Mouse (Mus musculus) natural killer cell, adult 2 months (primary cell): ENCODE measurements around the gene Pla2g2c.
A peak's percentile ranks its signal among the peaks of the same experiment; 100 is the strongest.

ENCODE experiments used
- DNase-seq, 2 experiments: peaks; one replicate each; pipeline ENCODE4 v3.0.0; 2022; ENCODE audit warnings: low spot score in 2 of 2

The Pla2g2c gene

DNA sequence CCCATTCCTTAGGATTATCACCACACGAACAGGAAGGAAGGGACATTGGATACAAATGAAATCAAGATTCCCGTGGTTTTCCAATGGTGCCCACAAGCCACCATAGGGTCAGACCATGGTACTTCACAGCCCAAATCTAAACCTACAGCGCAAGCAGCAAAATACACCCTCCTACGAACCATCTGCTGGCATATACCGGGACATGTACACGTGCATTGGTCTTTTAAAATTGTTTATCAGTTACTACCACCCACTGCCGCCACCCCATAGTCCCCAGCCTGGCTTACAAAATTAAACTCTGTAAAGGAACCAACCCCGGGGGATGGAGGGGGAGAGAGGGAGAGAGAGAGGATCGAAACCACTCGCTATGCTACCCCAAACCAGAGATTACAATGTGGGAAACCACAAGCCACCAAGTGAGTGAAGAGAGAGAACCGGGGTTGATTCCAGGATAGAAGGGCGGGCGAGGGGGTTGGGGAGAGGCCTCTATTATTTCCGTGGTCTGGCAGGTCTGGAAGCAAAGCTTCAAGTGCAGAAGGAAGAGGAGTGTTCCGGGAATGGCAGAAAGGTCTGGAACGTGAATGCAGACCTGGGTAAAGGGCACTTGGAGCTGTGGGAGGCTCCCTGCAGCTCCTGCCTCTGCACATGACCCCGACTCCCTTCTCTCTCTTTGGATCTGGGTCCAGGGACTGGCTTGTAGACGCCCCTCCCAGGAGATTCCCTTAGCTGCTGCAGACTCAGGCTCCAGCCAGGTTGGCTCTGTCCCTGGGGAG, at the start of gene Pla2g2c:
Pla2g2c (plus strand) TSS at position 439 of the 773 bp plus-strand sequence.
- peak in 1 of 2 experiments; percentile 7 for DNase-seq

DNA sequence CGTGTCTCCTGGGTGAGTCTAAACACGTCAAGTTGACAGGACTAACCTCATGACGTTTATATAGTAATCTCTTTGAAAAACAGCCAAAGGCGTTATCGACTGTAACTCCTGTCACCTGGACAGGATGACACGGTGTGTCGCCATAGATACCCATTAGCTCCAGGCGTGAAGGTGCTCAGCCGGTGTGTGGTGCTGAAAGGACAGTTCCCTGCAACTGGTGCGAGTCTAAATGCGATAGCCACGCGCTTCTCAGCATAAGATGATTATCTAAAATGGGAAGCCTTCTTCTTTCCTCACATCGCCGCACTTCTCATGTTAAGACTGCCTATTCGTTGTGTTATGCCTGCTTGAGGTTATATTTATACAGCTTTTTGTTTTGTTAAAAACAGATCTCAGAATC, 48.1 kb upstream of the Pla2g2c start:
- DNase-seq = no peak

DNA sequence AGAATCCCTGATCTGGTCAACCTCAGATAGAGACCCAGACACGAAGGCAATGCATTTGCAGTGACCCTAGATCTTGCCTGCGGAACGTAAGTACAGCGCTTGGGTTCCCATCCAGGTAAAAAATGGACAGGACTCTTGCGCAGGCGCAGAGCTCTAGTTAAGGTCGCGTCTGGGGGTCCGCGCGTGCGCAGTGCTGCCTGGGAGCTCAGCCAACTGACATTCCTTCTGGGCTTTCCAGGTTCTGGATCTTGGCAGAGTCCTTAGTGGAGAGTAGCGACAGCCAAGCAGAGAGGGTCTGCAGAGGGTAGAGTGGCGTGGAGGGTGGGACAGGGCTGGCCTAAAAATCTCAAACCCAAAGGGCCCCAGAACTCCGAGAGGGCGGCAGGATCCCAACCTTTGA, 47.0 kb upstream of the Pla2g2c start:
- DNase-seq = no peak

DNA sequence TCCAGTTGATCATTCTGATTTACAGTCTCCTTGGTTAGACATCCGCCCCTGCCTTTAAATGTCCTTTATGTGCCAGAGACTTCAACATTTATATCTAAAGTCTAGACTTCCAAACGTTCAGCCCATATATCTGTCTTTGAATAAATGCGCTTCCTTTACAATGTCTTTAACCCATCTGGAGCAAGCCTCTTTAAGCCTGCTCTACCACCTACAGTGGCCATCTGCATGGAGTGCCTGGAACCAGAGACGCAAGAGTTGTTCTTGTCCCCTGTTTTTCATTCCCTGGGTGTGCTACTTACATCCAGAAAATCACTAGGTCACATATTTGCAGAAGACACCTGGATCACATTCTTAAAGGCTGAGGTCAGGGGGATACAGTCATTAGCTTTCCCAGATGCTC, 44.5 kb upstream of the Pla2g2c start:
- DNase-seq = no peak

DNA sequence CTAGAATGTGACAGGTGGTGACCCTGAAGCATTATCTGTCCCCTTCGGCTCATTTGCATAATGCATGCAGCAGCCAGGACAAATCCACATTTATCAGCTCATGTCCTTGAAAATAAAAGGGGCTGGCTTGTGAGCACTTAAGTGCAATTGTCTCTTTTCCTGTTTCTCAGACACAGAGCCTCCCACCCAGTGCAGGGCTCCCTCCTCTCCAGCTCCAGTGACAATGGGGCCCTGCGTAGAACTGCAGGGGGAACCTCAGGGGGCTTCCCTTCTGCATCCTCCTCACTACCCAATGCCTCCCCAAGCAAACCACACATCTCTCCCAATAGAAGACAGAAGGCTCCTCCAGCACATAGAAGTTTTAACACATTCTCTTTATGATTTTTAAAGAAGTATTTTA, 41.8 kb upstream of the Pla2g2c start:
- DNase-seq = no peak

DNA sequence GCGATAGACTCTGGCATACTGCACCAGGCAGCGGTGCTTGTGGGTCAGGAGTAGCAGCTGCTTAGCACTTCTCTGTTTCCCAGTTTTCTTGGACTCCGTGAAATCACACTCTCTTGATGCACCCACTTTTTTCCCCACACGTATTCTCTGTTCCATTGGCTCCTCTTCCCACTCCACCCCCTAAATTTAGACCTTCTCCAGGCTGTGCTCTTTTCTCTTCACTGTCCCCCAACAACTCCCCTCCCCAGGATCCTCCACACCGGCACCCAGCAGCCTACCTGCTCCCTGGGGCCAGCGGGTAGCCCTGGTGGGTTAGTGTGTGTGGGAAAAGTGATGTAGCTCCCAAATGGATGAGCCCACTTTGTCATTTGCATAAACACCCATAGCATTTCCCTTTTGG, 38.8 kb upstream of the Pla2g2c start:
- DNase-seq = no peak

DNA sequence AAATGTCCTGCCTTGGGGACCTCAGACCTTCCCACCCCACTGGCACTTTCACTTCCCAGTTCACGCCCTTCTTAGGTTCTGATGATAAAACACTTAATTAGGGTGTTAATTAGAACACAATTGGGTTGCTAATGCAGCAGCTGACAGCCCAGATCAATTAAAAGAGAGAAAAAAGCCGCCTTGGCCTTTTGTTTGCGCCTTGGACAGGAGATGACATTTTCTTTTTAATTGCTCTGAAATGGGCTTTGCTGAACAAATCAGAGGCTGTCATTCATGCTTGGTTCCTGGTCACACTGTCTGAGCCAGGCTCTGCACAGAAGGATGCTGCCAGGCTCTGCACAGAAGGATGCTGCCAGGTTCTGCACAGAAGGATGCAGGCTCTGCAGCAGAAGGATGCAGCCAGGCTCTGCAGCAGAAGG, 35.5 kb upstream of the Pla2g2c start:
- no peak for DNase-seq

DNA sequence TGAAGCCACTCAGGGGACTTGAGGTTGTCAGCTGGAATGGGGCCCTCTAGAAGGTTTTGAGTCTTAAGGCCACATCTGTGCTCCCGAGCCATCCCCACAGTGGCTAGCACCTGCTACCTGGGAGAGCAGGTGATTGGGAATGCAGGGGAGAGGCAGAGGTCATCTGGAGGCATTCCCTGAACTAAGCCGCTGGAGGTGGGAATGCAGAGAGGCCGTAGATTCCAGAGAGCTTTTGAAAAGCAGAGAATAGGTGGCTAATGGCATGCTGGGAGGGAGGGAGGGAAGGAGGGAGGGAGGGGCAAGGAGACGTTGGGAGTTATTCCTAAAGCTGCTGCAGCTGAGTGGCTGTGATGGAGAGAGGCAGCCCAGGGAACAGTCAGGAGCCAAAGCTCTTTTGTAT, 34.0 kb upstream of the Pla2g2c start:
- no peak for DNase-seq

DNA sequence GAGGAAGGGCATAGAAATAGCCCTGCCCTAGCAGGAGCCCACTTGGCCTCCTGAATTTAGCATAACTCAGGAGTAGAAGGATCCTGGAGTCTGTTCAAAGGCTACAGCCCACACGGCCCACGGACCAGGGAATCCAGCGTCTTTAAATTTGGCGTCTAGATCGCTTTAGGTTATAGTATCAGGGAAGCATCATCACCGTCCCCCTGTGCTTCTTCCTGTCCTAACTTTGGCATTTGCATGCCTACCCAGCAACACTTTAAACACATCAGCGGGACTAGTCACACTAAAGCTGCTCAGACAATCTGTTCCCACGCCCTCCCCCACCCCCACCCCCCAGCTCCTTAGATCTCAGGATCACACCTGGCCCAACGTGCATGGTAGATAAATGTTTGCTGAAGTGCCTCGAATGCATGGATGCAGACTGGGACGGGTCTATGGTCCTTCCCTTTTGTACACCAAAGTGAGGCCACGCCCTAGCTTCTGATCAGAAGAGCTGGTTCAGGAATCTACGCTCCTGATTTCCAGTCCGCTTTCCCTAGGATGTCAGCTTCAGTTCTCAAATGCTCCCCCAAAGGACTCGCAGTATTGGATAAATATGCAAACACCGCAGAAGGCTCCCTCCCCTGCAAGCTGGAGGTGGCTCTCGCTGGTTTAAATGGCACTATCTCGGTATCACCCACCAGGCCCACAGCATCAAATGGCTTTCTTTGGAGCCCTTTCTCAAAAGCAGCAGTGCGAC, 33.0 kb upstream of the Pla2g2c start:
- no peak for DNase-seq

DNA sequence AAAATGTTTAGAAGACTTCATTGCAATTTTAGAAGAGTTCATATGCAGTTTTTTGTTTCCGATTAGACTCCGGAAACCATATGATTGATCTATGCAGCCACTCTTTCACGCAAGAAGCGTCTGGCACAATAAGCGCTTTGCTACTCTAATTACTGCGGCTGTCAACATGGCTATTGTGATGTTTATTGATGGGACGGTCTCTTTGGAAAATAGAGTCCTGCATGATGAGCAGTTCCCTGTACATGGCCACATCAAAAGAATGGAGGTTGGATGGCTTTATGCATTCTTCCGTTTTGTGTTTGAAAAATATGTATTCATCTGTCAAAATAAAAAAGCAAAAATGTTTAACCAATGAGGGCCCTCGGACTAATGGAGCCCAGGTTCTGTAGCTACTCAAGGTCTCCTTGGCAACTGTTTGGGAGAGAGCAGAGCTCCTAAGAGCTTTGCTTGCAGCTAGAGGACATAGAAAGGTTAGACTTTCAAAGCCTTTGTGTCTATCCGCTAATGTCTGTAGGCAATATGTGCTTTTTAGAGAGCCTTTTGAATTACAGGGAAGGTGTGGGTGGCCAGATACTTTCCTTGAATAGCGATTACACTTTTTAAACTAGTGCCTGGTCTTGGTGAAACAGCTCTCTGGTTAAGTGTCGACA, 31.4 kb upstream of the Pla2g2c start:
- no peak for DNase-seq

DNA sequence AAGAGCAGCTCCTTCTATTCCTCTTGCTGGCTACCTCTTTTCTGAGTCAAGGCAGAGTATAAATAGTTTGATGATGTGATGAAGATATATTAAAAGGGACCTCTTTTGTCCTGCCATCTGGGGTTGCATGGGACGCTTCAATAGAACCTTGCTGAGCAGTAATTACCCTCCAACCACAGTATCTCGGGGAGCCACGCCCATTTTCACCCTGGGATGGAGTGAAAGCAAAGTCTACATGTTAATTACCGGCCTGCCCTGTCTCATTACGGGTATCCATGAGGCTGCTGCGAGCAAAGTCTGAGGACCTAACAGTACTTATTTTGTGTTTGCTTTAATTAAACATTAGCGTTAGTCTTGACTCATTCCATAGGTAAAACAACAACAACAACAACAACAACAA, 27.9 kb upstream of the Pla2g2c start:
- no peak for DNase-seq

DNA sequence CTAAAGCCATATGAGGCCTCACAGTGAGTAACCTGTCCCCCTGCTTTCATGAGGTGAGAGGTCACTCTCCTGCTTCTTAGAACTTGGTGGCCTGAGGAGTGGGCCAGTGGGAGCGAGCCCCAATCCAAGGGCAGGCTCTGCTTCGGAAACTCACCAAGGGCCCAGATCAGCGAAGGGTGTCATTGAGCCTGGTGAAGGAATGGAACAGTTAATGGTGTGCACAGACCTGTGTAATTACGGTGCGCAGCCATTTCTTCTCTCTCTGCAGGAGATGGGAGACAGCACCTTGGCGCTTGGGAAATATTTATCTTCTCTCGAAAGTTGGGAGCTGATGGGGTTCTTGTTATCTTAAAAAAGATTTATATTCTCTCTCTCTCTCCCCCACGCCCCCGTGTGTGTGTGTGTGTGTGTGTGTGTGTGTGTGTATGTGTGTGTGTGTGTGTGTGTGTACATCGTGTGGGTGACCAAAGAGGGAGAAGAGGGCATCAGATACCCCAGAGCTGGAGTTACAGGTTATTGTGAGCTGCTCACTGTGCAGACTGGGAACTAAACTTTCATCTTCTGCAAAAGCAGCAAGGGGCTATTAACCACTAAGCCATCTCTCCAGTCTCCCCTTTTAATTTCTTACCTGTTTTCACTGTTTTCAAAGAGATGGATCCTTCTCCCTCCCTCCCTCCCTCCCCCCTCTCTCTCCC, 27.3 kb upstream of the Pla2g2c start:
- DNase-seq = no peak

DNA sequence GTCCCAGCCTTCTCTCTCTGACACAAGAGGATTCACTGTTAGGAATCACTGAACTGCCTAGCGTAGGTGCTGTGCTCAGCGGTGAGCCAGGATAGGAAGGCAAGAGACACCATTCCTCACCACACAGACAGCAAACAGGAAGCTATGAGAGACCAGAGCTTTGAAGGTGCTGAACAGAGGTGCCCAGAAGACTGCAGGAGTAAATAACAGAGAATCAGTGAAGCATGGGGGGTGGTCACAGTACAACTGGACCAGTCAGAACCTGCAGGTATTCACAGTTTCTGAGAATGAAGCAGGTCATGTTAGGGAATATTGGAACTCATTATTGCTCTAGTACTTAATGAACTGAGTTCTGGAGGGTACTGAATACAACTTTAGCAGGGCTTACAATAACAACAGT, 26.3 kb upstream of the Pla2g2c start:
- no peak for DNase-seq

DNA sequence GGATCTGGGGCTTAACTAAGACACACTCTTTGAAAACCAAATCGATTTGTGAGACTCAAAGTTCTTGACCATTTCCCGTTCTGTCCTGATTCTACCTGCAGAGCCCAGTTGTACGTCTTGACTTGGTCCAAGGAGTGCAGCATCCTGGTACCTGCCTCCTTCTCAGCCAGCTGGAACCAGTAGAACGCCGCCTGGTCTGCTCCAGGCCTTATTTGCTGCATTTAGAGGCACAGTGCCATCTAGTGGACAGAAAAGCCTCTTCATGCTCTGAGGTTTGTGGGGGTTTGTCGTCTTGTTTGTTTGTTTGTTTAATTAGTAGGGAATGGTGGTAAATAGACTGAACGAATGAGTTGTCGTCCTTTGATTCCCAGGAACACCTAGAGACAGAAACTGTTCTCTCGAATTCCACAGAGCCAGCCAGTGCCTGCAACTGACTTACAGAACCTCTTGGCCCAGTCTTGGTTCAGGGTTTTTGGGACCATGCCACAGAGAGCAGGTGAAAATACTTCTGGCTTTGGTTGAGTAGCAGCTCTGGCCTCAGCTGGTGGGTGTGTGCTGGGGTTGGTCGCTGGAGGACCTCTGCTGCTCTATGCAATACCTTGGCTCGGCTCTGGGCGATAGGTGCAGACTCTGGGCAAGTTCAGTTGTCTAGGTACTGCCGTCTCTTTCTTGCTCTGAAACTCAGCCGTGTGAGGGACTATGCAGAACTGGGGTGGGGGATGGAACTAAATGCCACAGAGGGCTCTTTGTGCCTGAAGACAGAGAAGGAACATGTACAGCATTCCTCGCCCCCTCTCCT, 24.2 kb upstream of the Pla2g2c start:
- DNase-seq = peak; percentile 15 to 22

DNA sequence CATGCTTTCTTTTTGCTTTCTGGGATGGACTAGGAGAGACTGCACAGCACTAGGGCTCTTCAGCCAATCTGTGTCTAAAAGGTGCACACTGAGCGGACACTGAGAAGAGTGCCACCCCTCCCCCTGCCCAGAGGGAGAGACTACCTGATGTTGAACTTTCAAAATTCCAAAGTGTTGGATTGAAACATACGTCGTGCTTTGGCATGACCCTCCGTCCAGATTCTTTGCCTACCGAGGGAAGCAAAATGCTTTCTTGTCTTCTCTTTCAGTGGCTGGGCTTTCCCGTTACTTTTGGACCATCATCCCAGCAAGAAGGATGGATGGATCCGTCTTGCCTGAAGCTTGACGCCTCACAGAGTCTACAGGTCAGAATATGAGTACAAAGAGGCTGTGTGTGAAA, 23.5 kb upstream of the Pla2g2c start:
- DNase-seq = no peak

DNA sequence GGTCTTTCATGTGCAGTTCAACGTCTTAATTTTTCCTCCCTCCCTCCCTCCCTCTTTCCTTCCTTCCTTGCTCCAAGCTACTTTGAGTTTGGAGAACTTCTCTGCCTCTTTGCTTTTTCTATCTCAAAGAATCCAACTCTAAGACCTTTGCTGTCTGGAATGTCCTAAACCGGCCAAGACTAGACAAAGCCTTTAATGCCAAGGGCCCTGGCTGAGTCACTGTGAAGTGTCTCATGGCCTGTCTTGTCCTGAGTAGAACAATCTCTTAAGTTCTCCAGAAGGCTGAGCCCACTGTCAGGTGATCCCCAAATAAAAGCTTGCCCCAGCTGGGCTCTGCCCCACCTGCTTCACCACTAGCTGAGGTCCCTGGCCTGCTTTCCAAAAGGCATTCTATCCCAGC, 22.6 kb upstream of the Pla2g2c start:
- DNase-seq = no peak

DNA sequence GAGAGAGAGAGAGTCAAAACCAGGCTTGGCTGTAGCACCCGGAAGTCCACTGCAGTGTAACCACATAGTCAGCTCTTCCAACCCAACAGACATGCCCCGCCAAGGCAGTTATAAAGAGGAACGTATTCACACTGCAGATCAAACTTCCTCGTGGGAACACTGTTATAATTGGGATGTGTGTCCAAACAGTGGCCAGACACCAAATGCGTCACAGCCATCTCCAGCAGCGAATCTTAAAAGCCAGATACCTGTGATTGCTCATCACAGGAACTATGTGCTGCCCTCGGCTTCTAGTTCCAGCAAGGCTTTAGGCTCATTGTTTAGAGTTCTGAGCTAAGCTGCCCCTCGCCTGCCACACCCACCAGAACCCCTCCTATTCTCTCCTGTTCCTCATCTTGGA, 22.1 kb upstream of the Pla2g2c start:
- no peak for DNase-seq

DNA sequence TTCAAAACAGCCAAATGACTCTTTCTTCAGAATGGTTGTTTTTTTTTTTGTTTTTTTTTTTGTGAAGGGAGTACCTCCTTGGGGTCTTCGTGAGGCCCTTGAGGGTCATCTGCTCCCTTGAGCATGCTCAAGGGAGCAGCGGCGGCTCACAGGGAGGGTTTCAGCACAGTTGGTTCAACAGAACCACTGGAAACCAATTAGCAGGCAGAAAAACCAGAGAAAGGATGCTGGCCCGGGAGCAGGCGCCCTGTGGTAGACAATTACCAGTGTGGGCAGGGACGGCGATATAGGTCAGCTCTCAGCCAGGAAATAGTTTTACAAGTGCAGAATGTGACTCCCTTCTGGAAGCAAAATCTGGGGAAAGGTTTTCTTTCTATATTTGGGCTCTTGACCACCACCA, 21.0 kb upstream of the Pla2g2c start:
- DNase-seq = no peak

DNA sequence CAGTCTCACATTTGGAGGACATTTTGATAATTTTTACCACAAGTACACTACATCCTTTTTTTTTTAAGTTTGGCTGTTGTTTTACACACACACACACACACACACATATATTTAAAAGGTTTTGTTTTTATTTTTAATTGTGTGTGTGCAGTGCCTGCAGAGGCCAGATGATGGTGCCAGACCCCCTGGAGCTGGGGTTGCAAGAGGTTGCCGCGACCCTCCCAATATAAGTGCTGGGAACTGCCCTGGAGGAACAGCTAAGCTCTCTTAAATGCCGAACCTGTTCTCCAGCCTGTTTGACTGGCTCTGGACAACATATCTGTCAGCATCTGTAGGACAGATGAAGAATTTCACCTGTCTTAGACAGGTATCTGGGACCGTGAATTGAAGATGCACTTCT, 20.4 kb upstream of the Pla2g2c start:
- DNase-seq = no peak

DNA sequence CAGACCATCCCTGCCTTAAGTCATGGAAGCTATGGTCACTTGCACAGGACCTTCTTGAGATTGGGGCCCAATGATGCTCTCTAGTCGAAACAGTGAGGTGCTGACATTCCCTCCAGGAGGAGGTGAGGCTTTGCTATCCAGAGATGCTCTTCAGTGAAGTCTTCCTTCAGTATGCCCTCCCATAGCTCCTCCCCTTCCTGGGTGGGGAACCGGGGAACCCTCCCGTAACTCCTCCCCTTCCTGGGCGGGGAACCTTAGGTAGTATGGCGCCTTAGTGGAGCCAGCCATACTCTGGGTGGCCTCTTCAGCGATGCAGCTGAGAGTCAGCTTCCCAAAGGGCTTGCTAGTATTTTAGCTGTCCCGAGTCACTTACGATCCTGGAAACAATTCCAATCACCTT, 18.0 kb upstream of the Pla2g2c start:
- DNase-seq = no peak

DNA sequence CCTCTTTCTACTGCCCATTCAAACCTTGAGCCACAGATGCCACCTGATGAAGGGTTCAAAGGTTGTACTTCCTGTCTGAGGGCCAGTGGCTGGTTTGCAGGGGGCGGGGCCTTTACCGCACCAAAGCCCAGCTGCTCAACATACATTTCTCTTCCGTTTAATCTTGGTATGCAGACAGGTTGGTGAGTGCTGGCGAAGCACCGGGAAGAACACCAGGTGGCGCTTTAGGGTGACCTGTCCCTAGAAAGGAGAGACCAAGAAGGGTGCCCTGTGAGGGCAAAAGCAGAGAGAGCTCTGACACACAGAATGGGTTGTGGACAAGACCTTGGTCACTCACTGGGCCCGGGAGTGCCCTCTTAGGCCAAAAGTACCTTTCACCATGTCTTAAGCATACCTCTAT, 16.0 kb upstream of the Pla2g2c start:
- peak; percentile 5 to 11 for DNase-seq
